Comparison of ENCODE assay signal across 11 mouse cellular contexts in genomic region chr5:72904903-72905790, GRCm38 (mm10). TPM values are rescaled to one million over a fixed set of nuclear protein-coding genes. Genes with fewer than 3 reads are reported as not detected.
DNase-seq lines count a peak whose midpoint lies in the region; ATAC-seq and TF ChIP-seq lines count a peak whose summit lies in the region.
"Had no signal": no experiment of that assay in that cellular context is flagged by ENCODE, and none has a peak within 500 bp of the region (broad histone marks: within the 10 kb centered on the region; RNA-seq: fewer than 3 reads in every experiment).

No protein-coding gene starts in this region.

- WGBS in midbrain, embryonic 11.5 days: 75% methylated on average over 18 of the region's 18 CpGs
- WGBS in midbrain, embryonic 16.5 days: 83% methylated on average over 18 of the region's 18 CpGs
- WGBS in intestine, embryonic 14.5 days: 69% methylated on average over 18 of the region's 18 CpGs
- WGBS in stomach, embryonic 16.5 days: 64% methylated on average over 18 of the region's 18 CpGs
- WGBS in hindbrain, embryonic 13.5 days: 85% methylated on average over 18 of the region's 18 CpGs

- H3K36me3 ChIP-seq in midbrain, embryonic 11.5 days (ENCODE audit: control insufficient read depth, insufficient read depth, low read length): no peaks in the 10 kb centered on the region
- H3K36me3 ChIP-seq in midbrain, embryonic 16.5 days (ENCODE audit: control insufficient read depth, insufficient read depth, low read length): no peaks in the 10 kb centered on the region
- H3K36me3 ChIP-seq in intestine, embryonic 14.5 days (ENCODE audit: control insufficient read depth, insufficient read depth, low read length): no peaks in the 10 kb centered on the region
- H3K36me3 ChIP-seq in stomach, embryonic 16.5 days (ENCODE audit: control insufficient read depth, insufficient read depth, low read length): no peaks in the 10 kb centered on the region
- H3K36me3 ChIP-seq in hindbrain, embryonic 13.5 days: no peaks in the 10 kb centered on the region
- H3K36me3 ChIP-seq: midbrain, embryonic 12.5 days had no signal

- no peak overlapping the region for H3K4me2 ChIP-seq in midbrain, embryonic 11.5 days
- no peak overlapping the region for H3K4me2 ChIP-seq in midbrain, embryonic 16.5 days (ENCODE audit: low read length)
- H3K4me2 ChIP-seq in intestine, embryonic 14.5 days (ENCODE audit: low read length): no peak overlapping the region
- H3K4me2 ChIP-seq in stomach, embryonic 16.5 days (ENCODE audit: low read depth, low read length): no peak overlapping the region
- H3K4me2 ChIP-seq in hindbrain, embryonic 13.5 days: no peak overlapping the region
- H3K4me2 ChIP-seq: midbrain, embryonic 12.5 days had no signal

- H3K4me1 ChIP-seq in midbrain, embryonic 11.5 days (ENCODE audit: control insufficient read depth, insufficient read depth, low read length): 0 out of 2 replicates have a peak, but pooled peaks cover 3% of the 10 kb centered on the region
- no peaks in the 10 kb centered on the region for H3K4me1 ChIP-seq in midbrain, embryonic 16.5 days (ENCODE audit: control insufficient read depth, insufficient read depth, low read length)
- H3K4me1 ChIP-seq in intestine, embryonic 14.5 days (replicated peaks; ENCODE audit: control insufficient read depth, insufficient read depth, low read length): no peaks in the 10 kb centered on the region
- H3K4me1 ChIP-seq in stomach, embryonic 16.5 days (ENCODE audit: control insufficient read depth, insufficient read depth, low read length): no peaks in the 10 kb centered on the region
- no peaks in the 10 kb centered on the region for H3K4me1 ChIP-seq in hindbrain, embryonic 13.5 days (replicated peaks)

- TF ChIP-seq CTCF in left cerebral cortex, adult 2 months (IDR thresholded peaks at IDR 0.05): no peak

- no peaks in the 10 kb centered on the region for H3K27me3 ChIP-seq in midbrain, embryonic 11.5 days (ENCODE audit: control insufficient read depth, insufficient read depth, low read length)
- no peaks in the 10 kb centered on the region for H3K27me3 ChIP-seq in midbrain, embryonic 16.5 days (ENCODE audit: control insufficient read depth, insufficient read depth, low read depth, low read length)
- no peaks in the 10 kb centered on the region for H3K27me3 ChIP-seq in intestine, embryonic 14.5 days (replicated peaks; ENCODE audit: control insufficient read depth, insufficient read depth, low read length)
- H3K27me3 ChIP-seq in stomach, embryonic 16.5 days (ENCODE audit: control insufficient read depth, insufficient read depth, low read length): no peaks in the 10 kb centered on the region
- no peaks in the 10 kb centered on the region for H3K27me3 ChIP-seq in hindbrain, embryonic 13.5 days
- H3K27me3 ChIP-seq: midbrain, embryonic 12.5 days had no signal

- H3K27ac ChIP-seq in midbrain, embryonic 11.5 days (ENCODE audit: low read depth, low read length): no peak overlapping the region
- no peak overlapping the region for H3K27ac ChIP-seq in midbrain, embryonic 16.5 days (ENCODE audit: low read length)
- H3K27ac ChIP-seq in intestine, embryonic 14.5 days (ENCODE audit: low read depth): no peak overlapping the region
- no peak overlapping the region for H3K27ac ChIP-seq in stomach, embryonic 16.5 days (ENCODE audit: low read length)
- no peak overlapping the region for H3K27ac ChIP-seq in left cerebral cortex, adult 2 months
- H3K27ac ChIP-seq in hindbrain, embryonic 13.5 days: no peak overlapping the region
- H3K27ac ChIP-seq: midbrain, embryonic 12.5 days had no signal

- no peak overlapping the region for H3K9ac ChIP-seq in midbrain, embryonic 11.5 days (ENCODE audit: low read length)
- no peak overlapping the region for H3K9ac ChIP-seq in midbrain, embryonic 16.5 days (ENCODE audit: low read depth, low read length)
- H3K9ac ChIP-seq in intestine, embryonic 14.5 days (ENCODE audit: low read length): no peak overlapping the region
- no peak overlapping the region for H3K9ac ChIP-seq in stomach, embryonic 16.5 days (ENCODE audit: low read length)
- H3K9ac ChIP-seq in hindbrain, embryonic 13.5 days: no peak overlapping the region
- H3K9ac ChIP-seq: midbrain, embryonic 12.5 days had no signal

- H3K9me3 ChIP-seq in midbrain, embryonic 11.5 days (ENCODE audit: control insufficient read depth, low read length): no peaks in the 10 kb centered on the region
- no peaks in the 10 kb centered on the region for H3K9me3 ChIP-seq in midbrain, embryonic 16.5 days (replicated peaks; ENCODE audit: control insufficient read depth, low read length, poor library complexity, severe bottlenecking)
- no peaks in the 10 kb centered on the region for H3K9me3 ChIP-seq in intestine, embryonic 14.5 days (ENCODE audit: control insufficient read depth, low read length)
- no peaks in the 10 kb centered on the region for H3K9me3 ChIP-seq in stomach, embryonic 16.5 days (replicated peaks; ENCODE audit: control insufficient read depth, low read length)
- H3K9me3 ChIP-seq in hindbrain, embryonic 13.5 days: no peaks in the 10 kb centered on the region
- H3K9me3 ChIP-seq: midbrain, embryonic 12.5 days had no signal

- DNase-seq in midbrain, embryonic 11.5 days (ENCODE audit: low spot score, missing footprints): no peak
- DNase-seq in gonadal fat pad, adult 2 months (ENCODE audit: low read depth): peak; percentile 81
- no peak for DNase-seq in intestine, embryonic 14.5 days (ENCODE audit: low spot score)
- DNase-seq in cerebellum, adult 9-10 months: no peak
- no peak for DNase-seq in left cerebral cortex, adult 2 months (ENCODE audit: extremely low spot score in 1 of 2, low spot score in 2 of 2)
- DNase-seq: adrenal gland, adult 8-10 months; kidney, postnatal 36 days had no signal

- no peak overlapping the region for H3K4me3 ChIP-seq in midbrain, embryonic 11.5 days (ENCODE audit: low read depth, low read length)
- H3K4me3 ChIP-seq in midbrain, embryonic 16.5 days (ENCODE audit: low read depth, low read length): no peak overlapping the region
- no peak overlapping the region for H3K4me3 ChIP-seq in intestine, embryonic 14.5 days (ENCODE audit: low read depth, low read length)
- no peak overlapping the region for H3K4me3 ChIP-seq in stomach, embryonic 16.5 days (replicated peaks; ENCODE audit: low read length)
- H3K4me3 ChIP-seq in left cerebral cortex, adult 2 months: no peak overlapping the region
- H3K4me3 ChIP-seq in hindbrain, embryonic 13.5 days: no peak overlapping the region
- H3K4me3 ChIP-seq: midbrain, embryonic 12.5 days had no signal

- intact Hi-C loops in left cerebral cortex, adult 2 months (cut with DNase I): no loop called here

- ATAC-seq in midbrain, embryonic 11.5 days (ENCODE audit: low FRiP score): peak; percentile 19; the same call in 1 of the 2 replicates
- no peak for ATAC-seq in midbrain, embryonic 16.5 days
- ATAC-seq in intestine, embryonic 14.5 days (replicated peaks; ENCODE audit: low FRiP score, low TSS enrichment, low read depth): 0 out of 2 replicates have a peak, but pooled peaks have one; percentile 47
- peak; percentile 58; the same call in 1 of the 2 replicates for ATAC-seq in stomach, embryonic 16.5 days (ENCODE audit: insufficient read depth, low FRiP score)
- ATAC-seq in hindbrain, embryonic 13.5 days (ENCODE audit: low FRiP score): no peak

RNA-seq across cellular contexts. Expression of gene Slain2, which starts 9.0 kb away (rescaled TPM):
- 27.5 and 28.2 TPM in 2 replicates for polyA plus RNA-seq in midbrain, embryonic 11.5 days (2014; fragmentation: Nextera tagmentation; extraction: Ambion mirVana)
- polyA plus RNA-seq in midbrain, embryonic 16.5 days (2015; fragmentation: Nextera tagmentation; extraction: Ambion mirVana): 15.1 and 15.2 TPM in 2 replicates
- polyA plus RNA-seq in gonadal fat pad, adult 2 months (2012; rRNA removed): 18.4 and 19.8 TPM in 2 replicates
- 20.5 and 20.9 TPM in 2 replicates for polyA plus RNA-seq in intestine, embryonic 14.5 days (2014; fragmentation: Nextera tagmentation; extraction: Ambion mirVana)
- 9.3 and 11.6 TPM in 2 replicates for polyA plus RNA-seq in stomach, embryonic 16.5 days (2015; fragmentation: Nextera tagmentation; extraction: Ambion mirVana)
- total RNA-seq in left cerebral cortex, adult 2 months (2021): 10 to 100 TPM; 27.6 to 29.4 TPM
- 15.7 and 17.4 TPM in 2 replicates for polyA plus RNA-seq in hindbrain, embryonic 13.5 days (2015; fragmentation: Nextera tagmentation; extraction: Ambion mirVana)

RNA-seq across cellular contexts. Expression of gene Tec, which starts 36.9 kb away (rescaled TPM):
- polyA plus RNA-seq in midbrain, embryonic 11.5 days (2014; fragmentation: Nextera tagmentation; extraction: Ambion mirVana): 3.3 and 4.5 TPM in 2 replicates
- 4.6 and 5.4 TPM in 2 replicates for polyA plus RNA-seq in midbrain, embryonic 16.5 days (2015; fragmentation: Nextera tagmentation; extraction: Ambion mirVana)
- 3.0 and 3.5 TPM in 2 replicates for polyA plus RNA-seq in gonadal fat pad, adult 2 months (2012; rRNA removed)
- polyA plus RNA-seq in intestine, embryonic 14.5 days (2014; fragmentation: Nextera tagmentation; extraction: Ambion mirVana): 10.6 and 13.7 TPM in 2 replicates
- polyA plus RNA-seq in stomach, embryonic 16.5 days (2015; fragmentation: Nextera tagmentation; extraction: Ambion mirVana): 12.5 and 13.0 TPM in 2 replicates
- total RNA-seq in left cerebral cortex, adult 2 months (2021): 1 to 10 TPM; 3.4 to 3.8 TPM
- 7.0 and 9.8 TPM in 2 replicates for polyA plus RNA-seq in hindbrain, embryonic 13.5 days (2015; fragmentation: Nextera tagmentation; extraction: Ambion mirVana)

Comparison
In these comparisons a context has a peak if more than half of its experiments do, and no peak if none do; other contexts are left out.
1. ATAC-seq: peak in midbrain, embryonic 11.5 days (single experiment), intestine, embryonic 14.5 days (single experiment) and stomach, embryonic 16.5 days (single experiment); none in midbrain, embryonic 16.5 days (single experiment) and hindbrain, embryonic 13.5 days (single experiment).